Mouse (Mus musculus) heart, embryonic 13.5 days (tissue): ENCODE data around the gene Uqcr11. TPM values are rescaled to one million over a fixed set of nuclear protein-coding genes. Genes with fewer than 3 reads are reported as not detected.
A peak's percentile ranks its signal among the peaks of the same experiment; 100 is the strongest.

Experiments
- ATAC-seq: fragments of 200-750 bp; cut with Nextera tagmentation; 2 replicates; pipeline ENCODE4 v1.8.0; 2017; ENCODE audit warnings: moderate TSS enrichment; ENCODE audit not compliant: insufficient number of reproducible peaks, low FRiP score, low TSS enrichment; ENCODE audit errors: extremely low read depth
- H3K27ac ChIP-seq: fragments of 300-500 bp; sonication (generic); replicated peaks from 2 replicates; pipeline ENCODE4 v1.5.1; 2015; ENCODE audit warnings: moderate library complexity, mild to moderate bottlenecking, inconsistent platforms
- H3K27me3 ChIP-seq: fragments of 300-500 bp; sonication (generic); replicated peaks from 2 replicates; pipeline ENCODE4 v1.6.1; 2015; ENCODE audit warnings: mild to moderate bottlenecking, inconsistent platforms
- H3K36me3 ChIP-seq: fragments of 300-500 bp; sonication (generic); 2 replicates; pipeline ENCODE4 v1.6.1; 2015; ENCODE audit warnings: mild to moderate bottlenecking, inconsistent platforms
- H3K4me1 ChIP-seq: fragments of 300-500 bp; sonication (generic); 2 replicates; pipeline ENCODE4 v1.6.1; 2015; ENCODE audit warnings: inconsistent platforms
- H3K4me2 ChIP-seq: fragments of 300-500 bp; sonication (generic); 2 replicates; pipeline ENCODE4 v1.6.1; 2015; ENCODE audit warnings: inconsistent platforms, mild to moderate bottlenecking, moderate library complexity
- H3K4me3 ChIP-seq: fragments of 300-500 bp; sonication (generic); 2 replicates; pipeline ENCODE4 v1.5.1; 2015; ENCODE audit warnings: moderate library complexity, mild to moderate bottlenecking, inconsistent platforms
- H3K9ac ChIP-seq: fragments of 300-500 bp; sonication (generic); 2 replicates; pipeline ENCODE4 v1.6.1; 2015; ENCODE audit warnings: inconsistent platforms, mild to moderate bottlenecking, moderate library complexity
- H3K9me3 ChIP-seq: fragments of 300-500 bp; sonication (generic); 2 replicates; pipeline ENCODE4 v1.6.1; 2016; ENCODE audit warnings: inconsistent platforms
- WGBS: fragments of 180-500 bp; shearing (Covaris S2); methylation state at CpG from one replicate; pipeline ENCODE4 v1.1.7; 2015; ENCODE audit warnings: mixed read lengths; 5-methylcytosine and 5-hydroxymethylcytosine counted together
- polyA plus RNA-seq: library from polyadenylated mRNA; unstranded; fragments of >200 nt; fragmentation: Nextera tagmentation; extraction: Ambion mirVana; gene quantifications from 2 replicates; pipeline ENCODE4 v1.2.1, GENCODE M21; 2015

The Uqcr11 gene
- polyA plus RNA-seq, 1 experiment from 2014 or later, result 1,246 TPM

DNA sequence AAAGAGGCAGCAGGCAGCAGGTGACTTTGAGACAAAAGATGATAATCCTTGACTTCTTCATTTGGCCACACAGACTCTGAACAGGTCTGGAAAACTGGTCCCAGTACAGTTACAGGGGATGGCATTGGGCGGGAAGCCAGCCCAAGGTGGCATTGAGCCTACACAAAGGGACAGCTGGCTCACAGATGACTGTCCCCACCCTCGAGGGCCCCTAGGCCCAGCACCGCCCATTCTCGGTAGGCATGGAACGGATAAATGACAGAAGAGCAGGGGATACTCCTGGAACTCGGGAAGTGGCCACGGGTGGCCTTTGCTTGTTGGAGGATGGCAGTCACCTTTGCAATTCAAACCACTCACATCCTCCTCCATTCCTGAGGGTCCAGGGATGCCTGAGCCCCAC is 21.3 kb downstream of the Uqcr11 start:
- H3K4me1 ChIP-seq, result peaks cover 48% of the 10 kb centered on the region
- peak overlapping the region; percentile 86 for H3K4me2 ChIP-seq
- H3K9me3 ChIP-seq, result no peaks in the 10 kb centered on the region
- WGBS, result 27% methylated on average over 7 of the region's 7 CpGs
- H3K27ac ChIP-seq, result peak overlapping the region; percentile 88
- H3K27me3 ChIP-seq, result no peaks in the 10 kb centered on the region
- ATAC-seq, result no peak
- peaks cover 53% of the 10 kb centered on the region for H3K36me3 ChIP-seq
- H3K9ac ChIP-seq, result peak overlapping the region; percentile 99
- H3K4me3 ChIP-seq, result peak overlapping the region; percentile 91

- Histone ChIP-seq H3K27ac (no peak overlapping the region), H3K9ac (peak overlapping the region; percentile 99), H3K4me1 (peaks cover 48% of the 10 kb centered on the region), H3K36me3 (peaks cover 52% of the 10 kb centered on the region), H3K9me3 (no peaks in the 10 kb centered on the region), H3K4me3 (peak overlapping the region; percentile 91), H3K4me2 (peak overlapping the region; percentile 86), H3K27me3 (no peaks in the 10 kb centered on the region)
- WGBS, result 57% methylated on average over 7 of the region's 7 CpGs
- no peak for ATAC-seq
Observed at GRCm38 (mm10) chr10:80384709-80385108, 21.9 kb downstream of the Uqcr11 start.

- Histone ChIP-seq H3K4me1 (peaks cover 48% of the 10 kb centered on the region), H3K27ac (no peak overlapping the region), H3K27me3 (no peaks in the 10 kb centered on the region), H3K4me2 (peak overlapping the region; percentile 86), H3K9ac (peak overlapping the region; percentile 99), H3K9me3 (no peaks in the 10 kb centered on the region), H3K36me3 (peaks cover 54% of the 10 kb centered on the region), H3K4me3 (peak overlapping the region; percentile 91; the same call in 1 of the 2 replicates)
- 85% methylated on average over 4 of the region's 4 CpGs for WGBS
- no peak for ATAC-seq
Observed at GRCm38 (mm10) chr10:80384115-80384639, 22.5 kb downstream of the Uqcr11 start.

DNA sequence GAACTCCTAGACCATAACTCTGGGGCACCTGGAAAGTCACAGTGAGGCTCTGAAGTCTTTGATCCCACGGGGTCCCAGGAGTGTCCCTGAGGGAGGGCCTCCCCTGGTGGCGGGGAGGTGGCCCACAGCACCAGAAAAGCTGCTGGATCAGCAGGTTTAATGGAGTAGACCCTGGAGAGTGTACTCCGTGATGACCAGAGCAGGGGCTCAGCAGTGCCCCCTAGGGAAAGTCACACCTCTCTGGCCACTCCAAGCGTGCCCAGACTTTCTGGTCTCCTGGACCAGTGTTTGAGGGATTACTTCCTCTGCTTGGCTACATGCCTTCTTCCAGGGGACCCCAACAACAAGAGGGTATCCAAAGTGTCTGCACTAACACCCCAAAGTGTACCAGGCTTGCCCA is 23.2 kb downstream of the Uqcr11 start:
- Histone ChIP-seq H3K9me3 (no peaks in the 10 kb centered on the region), H3K27ac (no peak overlapping the region), H3K36me3 (peaks cover 54% of the 10 kb centered on the region), H3K4me2 (peak overlapping the region; percentile 86; the same call in 1 of the 2 replicates), H3K9ac (peak overlapping the region; percentile 99), H3K4me3 (no peak overlapping the region), H3K27me3 (no peaks in the 10 kb centered on the region), H3K4me1 (peaks cover 43% of the 10 kb centered on the region)
- ATAC-seq, result no peak
- WGBS, result 65% methylated on average over 4 of the region's 4 CpGs

GRCm38 (mm10) chr10:80382641-80383365 is 23.8 kb downstream of the Uqcr11 start:
- H3K9ac ChIP-seq, result no peak overlapping the region
- 89% methylated on average over 7 of the region's 7 CpGs for WGBS
- H3K9me3 ChIP-seq, result no peaks in the 10 kb centered on the region
- no peak overlapping the region for H3K4me2 ChIP-seq
- H3K27ac ChIP-seq, result no peak overlapping the region
- no peak overlapping the region for H3K4me3 ChIP-seq
- ATAC-seq, result no peak
- H3K4me1 ChIP-seq, result peaks cover 37% of the 10 kb centered on the region
- no peaks in the 10 kb centered on the region for H3K27me3 ChIP-seq
- H3K36me3 ChIP-seq, result peaks cover 54% of the 10 kb centered on the region

DNA sequence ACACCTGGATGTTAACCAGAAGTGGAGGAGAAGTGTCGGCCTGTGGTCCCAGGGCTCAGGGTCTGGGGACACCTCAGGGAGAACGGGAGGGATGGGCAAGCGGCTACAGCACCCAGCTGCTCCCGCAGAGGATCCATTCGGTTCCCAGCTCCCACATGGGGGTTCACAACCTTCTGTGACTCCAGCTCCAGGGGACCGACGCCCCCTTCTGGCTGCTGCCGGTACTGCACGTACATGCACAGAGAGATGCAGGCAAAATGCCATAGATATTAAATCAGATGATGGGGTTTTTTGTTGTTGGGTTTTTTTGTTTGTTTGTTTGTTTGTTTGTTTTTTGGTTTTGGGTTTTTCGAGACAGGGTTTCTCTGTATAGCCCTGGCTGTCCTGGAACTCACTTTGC is 28.9 kb downstream of the Uqcr11 start:
- 37% methylated on average over 10 of the region's 10 CpGs for WGBS
- Histone ChIP-seq H3K27me3 (peaks cover 7% of the 10 kb centered on the region), H3K27ac (no peak overlapping the region), H3K4me1 (no peaks in the 10 kb centered on the region), H3K9me3 (no peaks in the 10 kb centered on the region), H3K4me3 (no peak overlapping the region), H3K9ac (no peak overlapping the region), H3K4me2 (no peak overlapping the region), H3K36me3 (peaks cover 31% of the 10 kb centered on the region)
- ATAC-seq, result no peak

- Histone ChIP-seq H3K4me1 (peaks cover 5% of the 10 kb centered on the region; the same call in 1 of the 2 replicates), H3K27me3 (peaks cover 13% of the 10 kb centered on the region), H3K4me3 (no peak overlapping the region), H3K36me3 (peaks cover 16% of the 10 kb centered on the region), H3K9ac (no peak overlapping the region), H3K4me2 (no peak overlapping the region), H3K27ac (no peak overlapping the region), H3K9me3 (no peaks in the 10 kb centered on the region)
- no peak for ATAC-seq
- WGBS, result 2% methylated on average over 7 of the region's 7 CpGs
Observed at GRCm38 (mm10) chr10:80376160-80376559, 30.5 kb downstream of the Uqcr11 start.

GRCm38 (mm10) chr10:80374063-80374462 is 32.6 kb downstream of the Uqcr11 start:
- WGBS, result 17% methylated on average over 6 of the region's 6 CpGs
- Histone ChIP-seq H3K36me3 (no peaks in the 10 kb centered on the region), H3K27ac (no peak overlapping the region), H3K9me3 (no peaks in the 10 kb centered on the region), H3K27me3 (peaks cover 22% of the 10 kb centered on the region), H3K4me2 (no peak overlapping the region), H3K4me1 (peaks cover 5% of the 10 kb centered on the region; the same call in 1 of the 2 replicates), H3K9ac (no peak overlapping the region), H3K4me3 (no peak overlapping the region)
- no peak for ATAC-seq

DNA sequence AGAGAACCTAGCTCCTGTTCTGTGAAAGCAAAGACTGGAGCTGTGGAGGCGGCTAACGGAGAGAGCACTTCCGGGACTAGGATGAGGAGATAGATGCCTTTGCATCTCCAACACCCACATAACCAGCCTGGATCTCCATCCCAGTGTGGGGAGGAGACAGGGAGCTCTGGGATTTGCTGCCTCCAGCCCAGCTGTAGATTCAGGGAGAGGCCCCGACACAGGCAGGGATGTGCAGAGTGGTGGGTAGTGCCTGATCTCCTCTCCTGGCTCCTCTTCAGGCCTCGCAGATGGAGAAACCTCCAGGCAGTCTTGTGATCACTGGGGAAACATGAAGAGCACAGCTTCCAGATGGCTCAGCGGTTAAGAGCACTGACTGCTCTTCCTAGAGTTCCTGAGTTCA is 33.9 kb downstream of the Uqcr11 start:
- no peak for ATAC-seq
- Histone ChIP-seq H3K36me3 (no peaks in the 10 kb centered on the region), H3K4me2 (no peak overlapping the region), H3K9me3 (no peaks in the 10 kb centered on the region), H3K27ac (no peak overlapping the region), H3K4me3 (no peak overlapping the region), H3K9ac (no peak overlapping the region), H3K4me1 (peaks cover 5% of the 10 kb centered on the region; the same call in 1 of the 2 replicates), H3K27me3 (peaks cover 25% of the 10 kb centered on the region)
- WGBS, result 73% methylated on average over 6 of the region's 6 CpGs

GRCm38 (mm10) chr10:80371983-80372382 is 34.6 kb downstream of the Uqcr11 start:
- Histone ChIP-seq H3K4me2 (peak overlapping the region; percentile 46), H3K4me3 (0 out of 2 replicates have a peak overlapping the region, but pooled peaks have one; percentile 38)

GRCm38 (mm10) chr10:80371411-80371966 is 35.1 kb downstream of the Uqcr11 start:
- H3K4me1 ChIP-seq, result peaks cover 5% of the 10 kb centered on the region; the same call in 1 of the 2 replicates
- peaks cover 38% of the 10 kb centered on the region for H3K27me3 ChIP-seq
- H3K4me2 ChIP-seq, result peak overlapping the region; percentile 46
- ATAC-seq, result no peak
- peak overlapping the region; percentile 38 for H3K4me3 ChIP-seq
- no peak overlapping the region for H3K27ac ChIP-seq
- H3K36me3 ChIP-seq, result no peaks in the 10 kb centered on the region
- H3K9ac ChIP-seq, result peak overlapping the region; percentile 61; the same call in 1 of the 2 replicates
- WGBS, result 3% methylated on average over 12 of the region's 12 CpGs
- no peaks in the 10 kb centered on the region for H3K9me3 ChIP-seq

More at GRCm38 (mm10) chr10:80371983-80372382, 34.6 kb downstream of the Uqcr11 start:
- no peak overlapping the region for H3K27ac ChIP-seq
- 50% methylated on average over 9 of the region's 9 CpGs for WGBS
- H3K9me3 ChIP-seq, result no peaks in the 10 kb centered on the region
- peaks cover 33% of the 10 kb centered on the region for H3K27me3 ChIP-seq
- H3K4me1 ChIP-seq, result peaks cover 5% of the 10 kb centered on the region; the same call in 1 of the 2 replicates
- ATAC-seq, result no peak
- no peak overlapping the region for H3K9ac ChIP-seq
- H3K36me3 ChIP-seq, result no peaks in the 10 kb centered on the region
